Mouse (Mus musculus): ENCODE results near the gene Gm5089.

Gm5089 gene

DNA sequence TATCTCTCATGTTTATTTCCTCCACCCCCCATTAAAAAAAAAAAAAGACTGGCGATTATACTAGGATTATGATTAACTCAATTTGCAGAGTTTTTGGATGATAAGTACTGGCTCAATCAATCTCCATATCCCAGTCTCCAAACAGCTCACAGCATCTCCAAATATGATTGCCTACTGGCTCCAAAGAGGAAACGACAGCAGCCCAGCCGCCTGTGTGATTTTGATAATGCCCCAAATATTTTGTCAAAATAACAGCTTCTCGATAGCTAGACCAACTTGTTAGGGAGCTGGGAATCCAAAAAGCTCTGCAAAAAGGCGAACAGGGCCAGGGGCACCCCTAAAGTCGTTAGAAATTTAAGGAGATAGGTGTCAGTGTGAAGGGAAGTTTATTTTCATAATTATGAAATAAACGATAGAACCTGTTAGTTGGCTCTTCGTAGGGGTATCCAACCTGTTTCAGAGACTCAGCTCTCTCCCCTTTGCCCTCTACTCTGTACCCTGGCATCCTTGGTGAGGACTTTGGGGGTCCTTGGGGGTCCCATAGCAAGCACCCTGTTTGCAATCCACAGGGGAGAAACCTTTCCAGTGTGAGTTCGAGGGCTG lies 27.2 kb upstream of the Gm5089 start:
- DNase-seq = peak; percentile 19

DNA sequence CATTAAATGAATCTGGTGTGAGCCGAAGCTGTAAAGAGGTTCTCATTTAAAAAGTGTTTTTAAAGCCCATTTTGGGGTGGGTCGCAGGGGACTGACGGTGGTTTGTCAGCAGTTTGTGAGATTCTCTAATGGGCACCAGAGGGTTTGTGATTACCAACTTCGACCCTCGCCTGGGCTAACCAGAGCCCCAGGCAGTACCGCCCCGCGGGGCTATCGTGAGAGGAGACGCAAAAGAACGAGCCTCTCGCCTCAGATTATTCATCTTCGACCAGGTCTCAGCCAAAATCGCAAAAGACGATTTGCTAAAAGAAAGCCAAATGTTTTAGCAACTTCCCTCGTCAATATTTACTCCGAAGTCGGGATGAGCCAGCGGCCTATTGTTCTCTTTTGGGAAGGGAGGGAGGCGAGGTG lies 26.4 kb upstream of the Gm5089 start:
- peak; percentile 24 for DNase-seq

DNA sequence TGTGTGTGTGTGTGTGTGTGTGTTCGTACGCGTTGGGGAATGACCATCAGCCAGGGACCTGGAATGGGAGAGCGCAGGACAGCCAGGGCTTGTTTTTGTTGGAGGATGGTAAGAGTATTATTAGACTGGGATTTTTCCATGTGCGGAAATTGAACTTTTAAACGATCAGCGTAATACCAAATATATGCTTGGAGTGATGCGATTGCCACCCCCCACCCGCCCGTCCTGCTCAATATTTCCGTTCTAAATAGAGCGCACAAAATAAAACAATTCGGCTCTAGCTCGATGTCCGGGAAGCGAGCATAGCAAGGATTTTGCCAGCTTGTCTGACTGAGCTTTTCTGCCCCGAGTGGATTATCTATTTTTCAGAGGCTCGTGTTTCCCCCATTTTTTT lies 25.9 kb upstream of the Gm5089 start:
- no peak for DNase-seq

DNA sequence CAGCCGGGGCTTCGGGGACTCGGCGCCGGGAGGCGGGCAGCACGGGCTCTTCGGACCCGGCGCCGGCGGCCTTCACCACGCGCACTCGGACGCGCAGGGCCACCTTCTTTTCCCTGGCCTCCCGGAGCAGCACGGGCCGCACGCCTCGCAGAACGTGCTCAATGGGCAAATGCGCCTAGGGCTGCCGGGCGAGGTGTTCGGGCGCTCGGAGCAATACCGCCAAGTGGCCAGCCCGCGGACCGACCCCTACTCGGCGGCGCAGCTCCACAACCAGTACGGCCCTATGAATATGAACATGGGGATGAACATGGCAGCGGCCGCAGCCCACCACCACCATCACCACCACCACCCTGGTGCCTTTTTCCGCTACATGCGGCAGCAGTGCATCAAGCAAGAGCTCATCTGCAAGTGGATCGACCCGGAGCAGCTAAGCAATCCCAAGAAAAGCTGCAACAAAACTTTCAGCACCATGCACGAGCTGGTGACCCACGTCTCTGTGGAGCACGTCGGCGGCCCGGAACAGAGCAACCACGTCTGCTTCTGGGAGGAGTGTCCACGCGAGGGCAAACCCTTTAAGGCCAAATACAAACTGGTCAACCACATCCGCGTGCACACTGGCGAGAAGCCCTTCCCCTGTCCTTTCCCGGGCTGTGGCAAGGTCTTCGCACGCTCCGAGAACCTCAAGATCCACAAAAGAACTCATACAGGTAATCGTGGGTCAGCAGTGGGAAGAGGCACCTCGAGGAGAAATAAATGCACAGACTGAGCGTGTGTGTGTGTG lies 25.3 kb upstream of the Gm5089 start:
- peak; percentile 61 for DNase-seq

DNA sequence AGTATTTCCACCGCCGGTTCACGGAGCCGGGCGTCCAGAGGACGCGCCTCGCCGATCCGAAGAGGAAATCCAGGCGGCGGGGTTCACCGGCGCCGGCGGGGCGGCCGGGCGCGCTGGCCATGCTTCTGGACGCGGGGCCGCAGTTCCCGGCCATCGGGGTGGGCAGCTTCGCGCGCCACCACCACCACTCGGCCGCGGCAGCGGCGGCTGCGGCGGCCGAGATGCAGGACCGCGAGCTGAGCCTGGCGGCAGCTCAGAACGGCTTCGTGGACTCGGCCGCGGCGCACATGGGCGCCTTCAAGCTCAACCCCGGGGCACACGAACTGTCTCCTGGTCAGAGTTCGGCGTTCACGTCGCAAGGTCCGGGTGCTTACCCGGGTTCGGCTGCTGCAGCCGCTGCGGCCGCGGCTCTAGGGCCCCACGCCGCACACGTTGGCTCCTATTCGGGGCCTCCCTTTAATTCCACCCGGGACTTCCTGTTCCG lies 24.7 kb upstream of the Gm5089 start:
- DNase-seq = no peak

DNA sequence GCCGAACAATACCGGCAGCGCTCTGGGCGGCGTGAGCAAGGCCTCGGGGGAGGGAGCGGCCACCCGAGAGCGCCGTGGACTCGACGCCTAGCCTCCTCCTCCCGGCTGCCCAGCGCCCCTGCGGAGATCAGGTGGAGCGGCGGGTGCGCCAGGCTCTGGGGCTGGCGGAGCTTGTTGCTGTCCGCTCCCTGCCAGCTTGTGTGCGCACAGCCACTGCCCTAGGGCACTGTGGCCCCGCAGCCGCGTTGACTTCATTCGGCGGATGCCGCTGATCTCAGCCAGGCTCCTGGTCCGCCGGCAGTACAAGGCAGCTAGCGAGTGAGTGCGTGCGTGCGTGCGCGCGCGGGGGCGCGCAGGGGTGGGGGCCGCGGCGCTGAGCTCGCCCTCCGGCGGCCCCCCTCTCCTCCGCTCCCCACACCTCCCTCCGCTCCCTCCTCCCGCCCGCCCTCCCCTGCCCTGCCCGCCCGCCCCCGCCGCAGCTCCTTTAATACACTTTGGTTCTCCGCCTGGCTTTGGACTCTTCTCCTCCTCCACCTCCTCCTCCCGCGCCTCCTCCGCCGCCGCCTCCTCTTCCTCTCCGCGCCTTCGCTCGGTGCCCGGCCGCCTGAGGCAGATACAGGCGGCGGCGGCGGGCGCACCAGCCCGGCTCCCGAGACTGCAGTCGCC lies 24.1 kb upstream of the Gm5089 start, which contains the start of gene Zic2:
Gene Zic2 (plus strand): TSS at position 545 of the 666 bp plus-strand sequence.
- peak; percentile 98 for DNase-seq

DNA sequence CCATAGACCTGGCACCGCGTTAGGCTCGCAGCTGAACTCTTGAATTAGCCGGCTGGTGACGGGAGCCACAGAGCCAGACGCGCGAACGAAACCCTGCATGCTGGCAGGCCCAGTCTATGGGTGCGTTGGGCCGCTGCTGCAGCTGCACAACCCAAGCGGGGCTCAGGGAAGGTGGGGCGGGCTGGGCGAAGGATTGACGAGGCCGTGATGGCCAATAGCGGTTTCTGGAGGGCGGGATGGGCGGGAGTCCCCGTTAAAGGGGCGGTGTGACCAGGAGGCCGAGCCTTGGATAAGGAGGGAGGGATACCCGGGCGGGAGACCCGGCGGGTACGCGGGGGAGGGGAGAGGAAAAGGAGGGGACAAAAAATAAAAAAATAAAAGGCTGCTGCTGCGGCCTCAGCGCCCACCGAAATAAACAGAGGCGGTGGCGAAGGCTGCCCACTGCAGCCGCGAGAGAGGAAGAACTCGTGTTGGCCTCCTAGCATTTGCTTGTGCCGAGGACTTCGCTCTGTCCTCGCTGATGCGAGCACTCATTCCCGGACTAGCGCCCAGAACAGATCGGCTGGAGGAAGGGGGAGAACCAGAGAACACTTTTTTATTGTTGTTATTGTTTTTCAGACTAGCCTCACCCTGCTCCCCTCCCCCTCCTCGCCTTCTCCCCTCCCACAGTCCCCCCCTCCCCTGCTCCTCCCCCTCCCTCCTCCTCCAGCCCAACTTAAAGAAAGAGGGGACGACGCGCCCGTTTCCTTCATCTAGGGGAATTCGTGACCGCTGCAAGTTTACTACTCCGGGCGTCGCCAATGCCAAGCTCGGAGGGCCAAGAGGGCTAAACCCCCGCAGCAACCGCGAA lies 23.4 kb upstream of the Gm5089 start:
- peak; percentile 92 for DNase-seq

DNA sequence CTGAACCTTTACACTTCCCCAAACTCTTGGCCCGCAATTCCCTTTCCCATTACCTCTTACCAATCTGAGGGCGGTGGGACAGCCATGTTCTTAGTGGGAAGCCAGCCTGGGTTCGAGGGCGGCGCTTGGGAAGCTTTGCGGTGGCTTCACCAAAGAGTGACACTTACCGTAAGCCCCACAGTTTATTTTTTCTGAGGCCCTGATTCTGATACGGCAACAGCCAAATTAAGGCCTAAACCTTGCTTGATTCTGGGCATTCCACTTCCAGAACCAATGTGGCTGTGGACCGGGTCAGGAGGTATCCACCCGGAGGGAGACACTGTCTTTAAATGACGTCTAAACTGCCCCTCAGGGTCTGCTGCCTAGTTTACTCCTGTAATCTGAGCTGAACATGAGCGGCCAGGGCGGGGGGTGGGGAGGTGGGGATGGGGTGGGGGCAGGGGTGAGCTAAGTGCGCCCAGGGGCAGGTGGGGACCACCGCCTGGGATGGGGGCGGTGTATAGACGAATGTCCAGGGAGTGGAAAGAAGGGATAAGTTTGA lies 22.4 kb upstream of the Gm5089 start:
- DNase-seq = peak; percentile 67

DNA sequence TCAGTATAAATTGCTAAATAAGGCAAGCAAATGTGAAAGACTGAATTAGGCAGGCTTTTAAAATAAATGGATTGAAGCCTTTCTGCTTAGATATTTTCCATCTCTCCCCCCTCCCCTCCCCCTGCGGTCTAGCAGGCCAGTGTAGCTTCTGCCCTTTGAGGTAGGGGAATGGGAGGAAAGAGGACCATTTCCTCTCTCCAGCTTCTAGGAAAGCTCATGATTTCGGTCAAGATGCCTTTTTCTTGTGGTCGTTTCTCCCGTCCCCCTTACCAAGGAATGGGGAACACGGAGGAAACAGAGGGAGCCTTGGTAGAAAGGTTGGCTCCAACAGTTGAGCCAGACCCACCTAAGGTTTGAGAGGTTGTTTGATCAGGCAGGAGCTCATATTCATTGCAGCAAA lies 21.7 kb upstream of the Gm5089 start:
- peak; percentile 57 for DNase-seq

DNA sequence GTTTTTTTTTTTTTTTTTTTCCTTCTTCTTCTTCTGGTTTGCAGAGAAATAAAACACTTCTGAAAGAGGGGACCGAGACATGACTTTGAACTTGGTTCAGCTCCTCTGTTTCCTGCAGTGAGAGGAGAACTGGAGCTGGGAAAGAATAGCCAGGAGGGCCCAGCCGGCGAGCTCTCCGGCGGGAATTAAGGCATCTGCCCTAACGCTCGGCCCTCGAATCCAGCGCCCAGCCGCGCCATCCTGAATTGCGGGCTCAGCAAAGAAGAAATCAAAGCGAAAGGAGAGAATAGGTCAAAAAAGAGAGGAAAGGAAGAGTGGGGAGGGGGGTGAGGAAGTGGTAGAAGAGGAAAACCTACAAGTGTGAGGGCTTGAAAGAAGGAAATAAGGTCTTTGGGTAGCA lies 21.2 kb upstream of the Gm5089 start:
- peak; percentile 55 for DNase-seq

DNA sequence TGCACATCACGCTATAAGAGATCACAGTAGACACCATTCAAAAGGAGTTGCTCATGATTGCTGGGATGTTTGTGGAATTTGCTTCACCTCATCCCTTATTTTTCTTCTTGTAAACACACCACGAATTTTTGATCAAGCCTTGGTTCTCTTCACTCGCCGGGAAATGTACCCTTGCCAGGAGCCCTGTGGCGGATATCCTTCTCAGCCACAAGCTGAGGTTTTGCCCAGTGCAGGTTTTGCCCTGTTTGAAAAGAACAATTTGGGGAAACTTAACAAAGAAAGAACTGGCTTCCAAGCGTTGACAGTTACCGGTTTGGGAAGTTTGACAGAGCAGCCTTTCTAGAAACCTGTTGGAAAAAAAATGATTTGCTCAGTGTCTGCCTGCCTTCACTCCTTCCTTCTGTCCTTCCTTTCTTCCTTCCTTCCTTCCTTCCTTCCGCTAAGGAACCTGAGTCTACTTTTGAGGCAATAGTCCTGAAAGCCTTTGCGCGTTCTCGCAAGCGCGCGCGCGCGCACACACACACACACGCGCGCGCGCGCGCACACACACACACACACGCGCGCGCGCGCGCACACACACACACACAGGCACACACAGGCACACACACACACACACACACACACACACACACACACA lies 20.7 kb upstream of the Gm5089 start:
- peak; percentile 65 for DNase-seq

DNA sequence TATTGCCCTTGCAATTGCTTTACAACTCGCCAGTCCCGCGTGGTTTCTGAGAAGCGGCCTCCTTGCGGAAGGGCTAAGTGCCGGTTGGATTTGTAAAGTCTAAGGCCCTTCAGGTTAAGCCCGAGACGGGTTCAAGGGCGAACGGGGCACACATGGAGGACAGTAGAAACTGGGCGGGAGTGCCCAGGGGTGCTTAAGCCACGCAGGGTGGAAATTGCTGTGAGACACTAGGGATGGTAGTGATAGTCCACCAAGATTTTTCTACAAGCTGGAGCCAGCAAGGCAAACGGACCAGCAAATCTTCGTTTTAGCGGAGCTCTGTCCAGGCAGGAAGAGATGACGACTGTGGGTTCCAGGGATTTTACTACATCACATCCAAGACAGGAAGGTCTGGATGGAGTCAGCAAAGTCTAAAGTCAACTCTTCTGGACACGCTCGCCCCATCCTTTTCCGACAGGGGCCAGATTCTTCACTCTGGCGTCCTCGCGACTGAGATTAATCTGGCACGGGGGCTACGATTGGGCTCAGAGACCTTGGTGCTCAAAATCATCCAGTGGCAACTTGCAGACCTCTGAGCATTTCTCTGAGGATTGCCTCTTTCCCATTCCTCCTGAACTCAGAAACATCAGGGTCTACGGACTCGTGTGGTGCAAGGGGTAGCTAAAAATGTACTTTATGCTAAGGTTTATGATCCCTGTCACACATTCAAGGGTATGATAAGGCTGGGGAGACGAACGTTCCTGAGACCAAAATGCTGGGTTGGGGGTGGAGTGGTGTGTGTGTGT lies 18.2 kb upstream of the Gm5089 start:
- DNase-seq = peak; percentile 61

DNA sequence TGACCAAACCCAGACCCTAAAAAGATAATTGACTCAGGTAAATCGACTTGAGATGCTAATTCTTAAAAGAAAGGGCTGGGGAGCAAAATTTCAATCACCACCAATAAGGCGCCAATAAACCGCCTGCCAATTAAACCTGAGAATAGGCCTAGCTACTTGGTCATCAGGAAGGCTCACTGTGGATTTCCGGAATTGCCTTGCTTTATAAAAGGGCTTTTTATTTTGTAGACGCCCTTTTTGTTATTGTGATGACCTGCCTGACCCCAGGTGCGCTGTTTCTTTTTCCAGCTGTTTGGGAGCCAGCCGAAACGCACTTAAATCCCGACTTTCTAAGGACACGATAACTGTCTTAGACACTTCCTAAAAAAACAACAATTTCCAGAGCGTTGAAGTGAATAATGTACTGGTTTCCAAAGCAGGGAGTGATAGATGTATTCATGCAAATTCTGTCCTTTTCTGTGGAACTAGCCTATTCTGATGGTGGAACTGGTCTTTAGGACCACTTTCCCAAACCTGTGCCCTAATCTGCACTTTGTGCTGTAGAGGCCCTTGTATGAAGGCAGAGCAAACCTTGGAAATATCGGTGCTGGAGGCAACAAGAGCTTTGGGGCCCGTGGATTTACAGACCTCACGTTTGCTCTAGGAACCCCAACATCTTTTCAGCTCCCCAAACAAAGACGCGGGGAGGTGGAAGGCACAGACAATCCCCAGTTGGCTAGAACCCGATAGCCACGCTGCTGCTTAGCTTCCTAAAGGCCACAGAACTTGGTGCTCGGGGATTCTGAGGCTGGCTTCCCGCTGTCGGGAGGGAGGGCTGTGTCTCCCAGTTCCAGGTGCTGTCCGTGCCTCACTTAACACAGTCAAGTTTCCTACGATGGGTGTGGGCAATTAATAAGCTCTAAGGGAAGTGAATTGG lies 17.3 kb upstream of the Gm5089 start:
- peak; percentile 61 for DNase-seq

DNA sequence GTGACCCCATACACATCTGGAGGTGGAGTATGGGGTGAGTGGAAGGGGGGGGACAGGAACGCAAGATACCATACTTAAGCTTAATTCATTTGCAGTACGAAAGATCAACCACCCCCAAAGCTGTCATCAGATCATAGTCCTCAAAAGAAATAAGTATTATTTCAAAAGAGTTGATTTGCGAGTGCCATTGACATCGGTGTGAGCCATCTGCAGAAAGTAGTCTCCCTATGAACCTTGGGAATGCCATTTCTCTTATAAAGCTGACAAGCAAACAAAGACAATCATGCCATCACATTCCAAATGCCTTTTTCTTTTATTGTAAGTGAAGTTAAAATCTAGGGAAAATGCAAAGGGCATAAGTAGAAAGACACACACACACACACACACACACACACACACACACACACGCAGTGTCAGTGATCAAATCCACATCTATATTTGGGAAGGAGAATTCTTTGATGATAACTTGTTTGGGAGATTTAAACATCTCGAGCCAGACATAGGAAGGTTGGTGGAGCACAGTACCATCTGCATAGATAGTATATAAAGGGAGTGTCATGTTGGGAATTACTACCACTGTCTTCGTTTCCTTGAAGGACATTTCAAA lies 15.9 kb upstream of the Gm5089 start:
- no peak for DNase-seq

DNA sequence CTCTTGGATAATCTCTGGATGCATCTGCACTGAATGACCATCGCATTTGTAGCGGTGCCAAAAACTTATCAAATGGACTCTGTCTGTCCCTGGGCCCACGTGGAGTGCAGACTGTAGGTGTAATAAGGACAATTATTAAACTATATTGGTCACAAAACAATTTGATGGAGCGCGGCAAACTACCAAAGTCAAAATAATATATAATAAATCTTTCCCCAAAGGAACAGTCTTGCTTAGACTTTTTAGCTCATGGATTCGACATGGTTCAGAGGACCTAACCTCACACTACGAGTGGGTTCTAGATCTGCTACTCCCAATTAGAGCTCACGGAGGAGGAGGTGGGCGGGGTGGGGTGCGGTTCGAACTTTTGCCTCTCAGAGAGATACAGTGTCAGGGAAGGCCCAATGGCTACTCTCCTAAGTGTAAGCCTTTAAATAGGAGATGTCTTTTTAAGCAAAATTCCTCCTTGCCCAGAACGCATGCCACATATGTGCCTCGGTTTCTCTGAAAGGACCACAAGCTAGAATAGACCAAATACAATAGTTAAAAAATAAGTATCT lies 15.1 kb upstream of the Gm5089 start:
- DNase-seq = no peak

DNA sequence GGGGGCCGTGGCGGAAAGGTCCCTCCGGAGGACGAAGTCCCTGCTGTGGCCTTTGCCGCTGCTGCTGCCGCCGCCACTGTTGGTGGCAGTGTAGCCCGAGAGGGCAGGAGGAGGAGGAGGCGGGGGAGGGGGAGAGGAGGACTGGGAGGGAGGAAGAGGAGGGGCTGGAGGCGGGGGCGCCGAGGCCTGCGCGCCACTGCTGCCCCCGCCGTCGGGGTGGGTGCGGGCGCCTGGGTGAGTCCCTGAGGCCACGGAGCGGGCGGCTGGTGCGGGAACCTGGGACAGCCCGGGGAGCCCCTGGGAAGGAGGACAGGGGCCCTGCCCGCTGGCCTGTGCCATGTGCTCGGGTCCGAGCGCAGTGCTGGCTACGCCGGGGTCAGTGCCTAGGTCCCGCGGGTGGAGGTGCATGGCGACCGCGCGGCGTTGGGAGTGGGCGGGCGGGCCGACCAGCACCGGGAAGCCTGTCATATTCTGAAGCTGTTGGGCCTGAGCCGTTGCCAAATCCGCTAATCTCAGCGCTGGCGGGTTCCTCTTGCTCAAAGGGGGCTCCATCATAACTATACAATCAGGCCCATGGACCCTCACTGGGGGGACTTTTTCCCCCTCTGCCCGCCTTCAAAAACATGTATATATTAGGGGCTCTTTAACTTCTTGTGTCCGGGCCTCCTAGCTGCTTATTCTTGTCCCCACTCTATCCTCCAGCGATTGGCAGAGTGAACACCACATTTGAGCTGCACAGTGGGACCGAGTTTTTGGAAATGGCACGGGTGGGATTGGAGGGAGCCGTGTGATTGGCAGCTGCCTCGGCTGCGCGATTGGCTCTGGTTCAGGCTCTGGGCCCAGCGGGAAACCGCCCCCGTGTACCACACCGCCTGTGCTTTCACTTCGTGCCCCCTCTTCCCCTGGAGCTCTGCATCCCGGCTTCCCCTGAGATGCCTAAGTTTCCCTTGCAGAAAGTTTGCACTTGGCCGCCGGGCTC lies 14.1 kb upstream of the Gm5089 start, which contains the start of gene Zic5:
Gene Zic5 (minus strand): TSS at position 915 of the 979 bp plus-strand sequence.
- peak; percentile 93 for DNase-seq

DNA sequence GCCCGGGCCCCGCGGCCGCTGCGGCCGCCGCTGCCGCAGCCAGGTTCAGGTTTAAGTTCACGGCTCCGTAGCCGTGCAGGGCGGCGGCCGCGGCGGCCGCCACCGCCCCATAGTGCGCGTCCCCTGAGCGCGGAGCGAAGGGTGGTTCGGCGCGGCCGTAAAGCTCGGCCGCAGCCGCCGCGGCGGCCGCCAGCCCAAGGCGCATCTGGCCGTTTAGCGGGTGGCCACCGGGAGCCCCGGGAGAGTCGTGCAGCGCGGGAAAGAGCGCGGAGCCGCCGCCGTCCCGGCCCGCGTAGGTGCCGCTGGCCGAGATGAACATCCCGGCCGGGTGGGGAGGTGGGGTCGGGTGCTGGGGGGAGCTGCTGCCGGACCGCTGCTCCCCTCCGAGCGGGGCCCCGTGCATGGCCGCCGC lies 13.4 kb upstream of the Gm5089 start:
- no peak for DNase-seq

All from cerebellum, adult 9-11 months (tissue).